Mouse (Mus musculus) yolk sac, embryonic 10.5 days (tissue): ENCODE measurements at regions not wholly inside any gene's neighbourhood (a gene's known extent, or its start where the extent isn't known, plus 50 kb on each side); places are given as distances from the start of the nearest gene placed in this dataset.

Experiments
- DNase-seq: peaks from one replicate; pipeline ENCODE4 v3.0.0-alpha.2; 2017; ENCODE audit warnings: low spot score

- no peak for DNase-seq
Measured at GRCm38 (mm10) chr4:64207118-64207868, 160.5 kb upstream of the Tnc start.

GRCm38 (mm10) chr4:64200808-64201190 lies 154.0 kb upstream of the Tnc start:
- DNase-seq: no peak

GRCm38 (mm10) chr4:64200151-64200807 lies 153.5 kb upstream of the Tnc start:
- DNase-seq: no peak

- no peak for DNase-seq
Measured at GRCm38 (mm10) chr4:64184986-64185385, 138.2 kb upstream of the Tnc start.

GRCm38 (mm10) chr4:64175938-64176337 lies 129.1 kb upstream of the Tnc start:
- DNase-seq: no peak

- no peak for DNase-seq
Measured at GRCm38 (mm10) chr4:64171476-64171875, 124.7 kb upstream of the Tnc start.

GRCm38 (mm10) chr4:64148989-64149463 lies 102.2 kb upstream of the Tnc start:
- DNase-seq: no peak

GRCm38 (mm10) chr4:64145924-64146323 lies 99.1 kb upstream of the Tnc start:
- DNase-seq: no peak

- DNase-seq: no peak
Measured at GRCm38 (mm10) chr4:64142963-64143362, 96.1 kb upstream of the Tnc start.

GRCm38 (mm10) chr4:64142356-64142787 lies 95.6 kb upstream of the Tnc start:
- no peak for DNase-seq

GRCm38 (mm10) chr4:64139836-64140235 lies 93.0 kb upstream of the Tnc start:
- DNase-seq: no peak

- no peak for DNase-seq
Measured at GRCm38 (mm10) chr4:64135036-64135435, 88.2 kb upstream of the Tnc start.

GRCm38 (mm10) chr4:64129290-64129689 lies 82.5 kb upstream of the Tnc start:
- DNase-seq: no peak

GRCm38 (mm10) chr4:64124387-64125088 lies 77.7 kb upstream of the Tnc start:
- DNase-seq: no peak

GRCm38 (mm10) chr4:64123675-64124074 lies 76.9 kb upstream of the Tnc start:
- no peak for DNase-seq

GRCm38 (mm10) chr4:64098247-64098646 lies 51.4 kb upstream of the Tnc start:
- DNase-seq: no peak
